ENCODE assay signal across 15 mouse cellular contexts in the genomic region with DNA sequence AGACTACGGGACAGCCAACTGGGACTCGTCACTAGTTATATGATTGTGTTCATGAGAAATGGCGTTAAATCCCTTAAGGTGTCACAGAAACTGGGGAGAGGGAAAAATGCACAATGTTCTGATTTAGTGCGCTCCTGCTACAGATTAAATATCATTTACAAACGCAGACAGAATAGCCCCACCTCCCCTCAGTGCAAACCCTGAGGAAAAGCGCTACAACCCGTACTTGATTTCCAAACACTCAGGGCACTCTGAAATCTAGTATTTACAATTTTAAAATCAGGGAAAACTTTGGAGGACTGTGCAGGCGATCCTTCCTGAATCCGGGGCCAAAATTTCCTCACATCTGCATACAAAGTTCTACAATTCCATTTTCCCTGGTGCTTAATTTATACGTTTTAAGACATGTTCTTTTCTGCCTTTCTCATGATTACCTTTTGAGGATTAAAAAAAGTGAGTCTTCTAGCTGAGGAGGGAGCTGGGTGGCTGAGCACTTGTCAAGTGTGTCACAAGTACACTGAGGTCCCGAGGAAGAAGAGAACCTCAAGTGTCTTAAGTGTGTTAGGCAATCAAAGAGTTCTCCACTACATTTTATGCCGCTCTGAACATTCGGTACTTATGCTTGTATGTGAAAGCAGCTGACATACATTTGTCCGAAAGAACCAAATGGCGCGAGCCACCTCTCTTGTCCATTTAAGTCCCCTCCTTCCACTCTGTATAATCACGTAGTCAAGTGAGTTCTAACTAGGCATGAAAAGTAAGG.
"Had no signal": no experiment of that assay in that cellular context is flagged by ENCODE, and none has a peak within 500 bp of the region (broad histone marks: within the 10 kb centered on the region; RNA-seq: fewer than 3 reads in every experiment).

No protein-coding gene starts in this region.

- H3K27me3 ChIP-seq: neural tube, embryonic 13.5 days had no signal

- ATAC-seq: intestine, postnatal 0 days; midbrain, embryonic 16.5 days had no signal

- H3K36me3 ChIP-seq: midbrain, embryonic 12.5 days; neural tube, embryonic 13.5 days had no signal

- H3K4me2 ChIP-seq: midbrain, embryonic 12.5 days; neural tube, embryonic 13.5 days had no signal

- H3K4me3 ChIP-seq: layer of hippocampus, adult 2 months; midbrain, embryonic 12.5 days; myocyte; neural tube, embryonic 13.5 days had no signal

- DNase-seq: kidney, adult 2 months; kidney, postnatal 25 days; layer of hippocampus, adult 9-11 months; right cerebral cortex, postnatal 25 days; spleen, adult 18-20 months; thymus, adult 18-20 months; thymus, postnatal 4 days had no signal

- H3K9me3 ChIP-seq: midbrain, embryonic 12.5 days; neural tube, embryonic 13.5 days had no signal

- H3K27ac ChIP-seq: kidney, postnatal 0 days; layer of hippocampus, adult 2 months; liver, embryonic 14.5 days; midbrain, embryonic 12.5 days; neural tube, embryonic 13.5 days had no signal

- H3K9ac ChIP-seq: liver, embryonic 14.5 days; midbrain, embryonic 12.5 days; neural tube, embryonic 13.5 days had no signal
